Mouse (Mus musculus) CH12F3 (cell line): ENCODE results near the gene Ino80e.

Experiments used
- in situ Hi-C: fragments of 300-500 bp; cut with MboI; formaldehyde crosslinking; loops from 2 replicates; pipeline ENCODE4 v1.14.3; 2020; ENCODE audit warnings: low sequenced_read_pairs

Ino80e gene

DNA sequence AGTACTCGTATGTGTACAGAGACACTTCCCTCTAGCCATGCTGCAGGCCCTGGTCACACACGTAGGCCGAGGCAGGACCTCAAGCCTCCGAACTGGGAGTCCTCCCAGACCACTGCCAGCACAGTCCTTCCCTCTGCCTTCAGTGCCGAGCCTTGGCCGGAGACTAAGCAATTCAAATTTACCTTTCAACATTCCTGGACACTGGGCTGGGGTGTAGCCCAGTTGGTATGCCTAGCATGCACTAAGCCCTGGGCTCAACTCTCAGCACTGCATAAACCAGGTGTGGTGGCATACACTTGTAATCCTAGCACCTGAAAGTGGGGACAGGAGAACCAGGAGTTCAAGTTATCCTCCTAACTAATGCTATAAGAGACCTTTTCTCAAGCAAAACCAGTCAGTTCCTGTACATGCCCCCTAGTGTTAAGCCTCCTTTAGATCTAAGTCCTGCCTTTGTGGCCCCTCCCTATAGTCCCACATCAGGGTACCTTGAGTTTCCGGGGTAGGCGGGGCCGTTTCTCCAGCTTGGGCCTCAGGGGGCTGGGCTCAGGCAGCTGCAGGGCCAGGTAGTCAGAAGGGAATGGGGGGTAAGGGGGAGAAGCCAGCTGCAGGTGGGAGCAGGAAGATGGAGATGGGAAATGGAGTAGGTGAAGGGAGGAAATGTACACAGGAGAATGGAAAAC is 5.3 kb downstream of the Ino80e start:
- in situ Hi-C loops = no loop called here

- in situ Hi-C loops = no loop called here
These were observed 6.5 kb downstream of the Ino80e start for GRCm38 (mm10) chr7:126855641-126856040.

DNA sequence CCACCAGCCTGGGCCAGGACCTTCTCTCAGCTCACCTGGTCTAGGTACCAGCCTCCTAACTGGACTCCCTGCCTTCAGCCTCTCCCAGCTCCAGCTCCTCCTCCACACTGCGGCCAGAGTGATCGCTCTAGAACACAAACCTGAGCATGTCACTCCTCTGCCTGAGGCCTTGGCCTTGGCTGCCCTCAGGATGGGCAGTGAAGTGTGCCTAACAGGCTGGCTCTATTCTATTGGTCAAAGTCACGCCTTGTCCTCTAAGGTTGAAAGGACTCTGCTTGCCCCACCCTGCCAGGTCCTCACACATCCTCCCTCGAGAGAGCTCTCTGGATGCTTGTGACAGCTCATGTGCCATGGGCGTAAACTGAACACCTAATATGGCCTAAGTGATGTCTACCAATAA is 8.7 kb downstream of the Ino80e start:
- in situ Hi-C loops = no loop called here

- in situ Hi-C loops = no loop called here
These were observed 11.0 kb downstream of the Ino80e start for GRCm38 (mm10) chr7:126851192-126851591.

DNA sequence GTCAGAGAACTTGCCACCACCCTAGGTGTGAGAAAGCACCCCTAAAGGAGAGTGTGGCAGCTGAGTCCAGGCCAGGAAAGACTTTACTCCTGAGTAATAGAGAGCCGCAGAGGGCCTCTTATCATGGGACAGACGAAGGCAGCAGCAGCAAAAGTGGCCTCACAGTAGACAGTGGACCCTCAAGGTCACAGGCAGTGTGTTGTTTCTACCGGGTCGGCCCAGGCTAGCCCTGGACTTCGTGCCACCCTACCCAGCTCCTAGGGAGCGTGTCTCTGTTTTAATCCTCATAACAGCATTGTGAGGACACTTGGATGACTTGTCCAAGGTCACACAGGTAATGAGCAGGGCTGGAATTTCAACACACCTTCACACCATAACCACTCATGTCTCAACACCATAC is 12.0 kb downstream of the Ino80e start:
- in situ Hi-C loops = no loop called here

DNA sequence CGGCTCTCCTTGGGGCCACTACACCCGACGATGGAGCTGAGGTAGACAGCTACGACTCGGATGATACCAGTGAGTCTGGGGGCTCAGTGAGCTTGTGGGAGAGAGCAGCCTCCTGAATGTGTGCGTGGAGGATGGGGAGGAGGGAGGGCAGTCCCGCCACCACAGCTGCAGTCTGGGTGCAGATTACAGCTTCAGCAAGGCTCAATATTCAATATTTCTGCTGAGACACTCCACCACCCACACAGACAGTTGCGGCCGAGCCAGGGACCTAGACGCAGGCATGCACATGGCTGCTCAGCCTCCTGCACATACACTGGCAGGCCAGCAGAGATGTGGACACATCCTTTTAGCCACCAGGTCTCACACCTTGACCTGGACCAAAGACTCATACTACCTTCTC is 13.4 kb downstream of the Ino80e start:
- in situ Hi-C loops = no loop called here

- in situ Hi-C loops = no loop called here
These were observed 14.5 kb downstream of the Ino80e start for GRCm38 (mm10) chr7:126847421-126848398.

GRCm38 (mm10) chr7:126847116-126847420 is 15.1 kb downstream of the Ino80e start, which contains the start of gene Doc2a:
Gene Doc2a (plus strand): TSS chr7:126847416.
- in situ Hi-C loops = no loop called here

DNA sequence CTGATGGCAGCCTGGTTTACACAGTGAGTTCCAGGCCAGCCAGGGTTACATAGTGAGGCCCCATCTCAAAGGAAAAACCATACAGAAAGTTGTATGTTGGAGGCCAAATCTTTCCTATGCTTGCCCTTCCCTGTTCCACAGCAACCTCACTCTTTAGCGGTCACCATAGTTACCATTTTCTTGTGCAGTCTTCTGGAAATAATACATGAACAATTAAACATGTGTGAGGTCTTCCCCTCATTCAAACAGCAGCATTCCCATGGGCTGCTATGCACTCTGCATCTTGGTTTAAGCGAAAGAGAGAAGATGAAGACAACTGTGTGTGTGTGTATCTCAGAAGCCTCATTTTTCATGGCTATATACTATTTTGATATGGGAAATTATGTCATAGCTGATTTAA is 16.7 kb downstream of the Ino80e start:
- in situ Hi-C loops = no loop called here

DNA sequence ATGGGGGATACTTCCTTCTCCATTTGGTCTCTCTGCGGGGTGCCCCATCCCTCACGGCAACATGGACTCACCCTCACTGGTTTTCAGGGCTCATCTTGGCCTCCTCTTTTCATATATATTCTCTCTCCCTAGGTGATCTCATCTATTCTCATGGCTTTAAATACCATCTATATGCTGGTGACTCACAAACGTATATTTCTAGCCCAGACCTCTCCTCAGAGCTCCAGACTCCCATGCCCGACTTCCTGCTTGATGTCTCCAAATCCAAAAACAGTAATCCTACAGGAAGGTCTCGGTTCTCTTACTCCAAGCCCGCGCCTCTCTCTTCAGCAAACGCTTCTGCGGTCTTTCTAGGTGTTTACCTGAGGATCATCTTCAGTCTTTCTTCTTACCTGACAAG is 18.9 kb downstream of the Ino80e start:
- in situ Hi-C loops = no loop called here

GRCm38 (mm10) chr7:126833294-126833693 is 28.9 kb downstream of the Ino80e start:
- in situ Hi-C loops = no loop called here

- in situ Hi-C loops = no loop called here
These were observed 30.1 kb downstream of the Ino80e start for GRCm38 (mm10) chr7:126832036-126832598.

- in situ Hi-C loops = no loop called here
These were observed 30.6 kb downstream of the Ino80e start, which contains the start of gene 4930451I11Rik for GRCm38 (mm10) chr7:126831539-126831938. Gene 4930451I11Rik (minus strand): TSS chr7:126831639.

- in situ Hi-C loops = no loop called here
These were observed 36.2 kb downstream of the Ino80e start for GRCm38 (mm10) chr7:126825952-126826351.

DNA sequence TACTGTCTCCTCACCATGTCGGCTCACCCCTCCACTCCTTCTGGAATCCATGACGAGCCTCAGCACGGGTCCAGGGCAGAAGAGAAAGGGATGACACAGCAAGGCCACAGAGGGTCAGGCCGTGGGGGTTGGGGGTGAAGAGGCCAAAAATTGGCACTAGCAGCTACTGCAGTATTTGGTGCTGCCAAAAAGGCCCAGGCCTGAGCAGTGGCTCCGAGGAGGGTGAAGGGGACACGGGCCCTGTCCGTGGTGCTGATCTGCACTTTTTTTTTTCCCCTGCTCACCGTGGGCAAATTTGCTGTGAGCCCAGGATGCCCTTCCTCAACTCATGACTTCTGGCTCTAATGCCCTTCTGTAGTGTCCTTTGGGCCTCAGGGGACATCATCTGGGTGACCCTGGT is 36.8 kb downstream of the Ino80e start:
- in situ Hi-C loops = no loop called here

- in situ Hi-C loops = no loop called here
These were observed 38.2 kb downstream of the Ino80e start for GRCm38 (mm10) chr7:126823940-126824339.

- in situ Hi-C loops = no loop called here
These were observed 38.9 kb downstream of the Ino80e start for GRCm38 (mm10) chr7:126823202-126823711.

- in situ Hi-C loops = no loop called here
These were observed 39.4 kb downstream of the Ino80e start for GRCm38 (mm10) chr7:126822741-126823140.

DNA sequence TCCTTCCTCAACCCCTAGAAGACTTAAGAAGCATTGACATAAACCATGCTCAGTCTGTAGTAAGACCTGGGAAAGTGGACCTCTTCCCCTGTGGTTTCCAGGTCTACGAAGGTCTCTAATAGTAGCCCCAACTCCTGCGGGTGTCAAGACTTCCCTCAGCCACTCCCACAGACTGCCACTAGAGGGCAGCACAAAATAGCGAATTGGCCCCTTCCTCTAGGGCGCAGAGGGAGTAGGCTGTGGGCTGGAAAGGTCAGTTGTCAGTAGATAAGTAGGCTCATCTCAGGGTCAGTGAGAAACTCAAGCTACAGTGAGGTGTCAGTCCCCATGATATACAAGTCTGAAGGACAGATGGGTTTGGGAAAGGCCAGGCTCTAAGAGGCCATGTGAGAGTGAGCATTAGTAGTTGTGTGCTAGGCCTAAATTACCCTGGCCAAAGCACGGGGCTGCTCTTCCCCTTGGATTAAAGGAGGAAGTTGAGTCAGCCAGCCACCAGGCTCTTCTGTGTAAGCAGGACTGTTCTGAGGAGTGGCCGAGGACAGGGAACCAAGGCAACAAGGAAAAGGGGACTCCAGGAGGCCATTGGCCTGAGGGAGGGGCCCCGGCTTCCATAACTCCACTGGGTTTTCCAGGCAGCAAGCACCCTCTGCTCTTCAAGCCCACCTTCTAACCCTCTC is 40.2 kb downstream of the Ino80e start:
- in situ Hi-C loops = no loop called here

GRCm38 (mm10) chr7:126818818-126819217 is 43.4 kb downstream of the Ino80e start:
- in situ Hi-C loops = no loop called here

GRCm38 (mm10) chr7:126817595-126817994 is 44.6 kb downstream of the Ino80e start:
- in situ Hi-C loops = no loop called here
